Mouse (Mus musculus) adrenal gland, postnatal 36 days (tissue): Measurements from ENCODE around the gene H2-D1. TPM values are rescaled to one million over a fixed set of nuclear protein-coding genes. Genes with fewer than 3 reads are reported as not detected.

Experiments used
- DNase-seq, 2 experiments: peaks; one replicate each; pipeline ENCODE4 v3.0.0; 2021; ENCODE audit warnings: mixed read lengths in 1 of 2
- total RNA-seq, 2 experiments: library from RNA; stranded (reverse); gene quantifications; 2 replicates each; pipeline ENCODE4 v1.2.3; 2021

H2-D1 gene
- total RNA-seq, 2 experiments from 2014 or later, result 170 to 266 TPM

DNA sequence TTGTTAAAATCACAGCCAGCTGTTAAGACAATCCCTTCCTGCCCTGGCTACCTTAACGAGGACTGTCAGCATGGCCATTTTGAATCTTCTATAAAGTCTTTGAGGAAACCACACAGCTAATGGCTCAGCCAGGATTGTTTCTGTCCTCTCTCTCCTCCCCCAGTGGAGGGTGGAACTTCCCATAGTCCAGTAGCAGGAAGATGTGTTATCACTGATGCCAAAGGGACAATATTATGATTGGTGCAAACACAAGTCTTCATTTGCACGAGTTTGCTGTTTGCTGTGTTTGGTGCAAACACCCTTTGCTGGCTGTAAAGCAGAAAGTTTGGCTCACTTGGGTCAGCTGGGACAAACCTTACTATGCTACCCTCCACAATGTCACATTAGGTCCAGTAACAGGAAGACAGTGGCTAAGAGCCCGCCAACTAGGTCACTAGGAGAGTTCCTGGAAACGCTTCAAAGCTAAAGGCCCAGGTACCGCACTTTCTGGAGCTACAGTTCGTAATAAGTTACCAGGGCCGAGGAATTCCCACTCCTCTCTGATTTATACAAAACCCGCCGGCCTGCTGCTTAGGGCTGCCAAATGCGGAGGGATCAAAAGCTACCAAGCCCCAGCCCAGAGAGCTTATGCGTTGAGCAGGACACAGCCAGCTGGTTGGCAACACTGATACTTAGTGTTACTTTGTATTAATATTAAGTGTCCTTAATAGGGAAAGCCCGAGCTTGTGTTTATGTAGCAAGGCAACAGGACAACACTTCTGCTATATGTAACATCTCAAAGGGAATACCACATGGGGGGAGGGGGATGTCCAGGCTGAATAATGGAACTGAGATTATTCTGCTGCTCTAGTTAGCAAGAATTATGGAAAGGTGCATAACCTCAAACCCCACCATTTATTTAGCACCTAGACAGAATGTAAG is 21.9 kb upstream of the H2-D1 start:
- no peak for DNase-seq

DNA sequence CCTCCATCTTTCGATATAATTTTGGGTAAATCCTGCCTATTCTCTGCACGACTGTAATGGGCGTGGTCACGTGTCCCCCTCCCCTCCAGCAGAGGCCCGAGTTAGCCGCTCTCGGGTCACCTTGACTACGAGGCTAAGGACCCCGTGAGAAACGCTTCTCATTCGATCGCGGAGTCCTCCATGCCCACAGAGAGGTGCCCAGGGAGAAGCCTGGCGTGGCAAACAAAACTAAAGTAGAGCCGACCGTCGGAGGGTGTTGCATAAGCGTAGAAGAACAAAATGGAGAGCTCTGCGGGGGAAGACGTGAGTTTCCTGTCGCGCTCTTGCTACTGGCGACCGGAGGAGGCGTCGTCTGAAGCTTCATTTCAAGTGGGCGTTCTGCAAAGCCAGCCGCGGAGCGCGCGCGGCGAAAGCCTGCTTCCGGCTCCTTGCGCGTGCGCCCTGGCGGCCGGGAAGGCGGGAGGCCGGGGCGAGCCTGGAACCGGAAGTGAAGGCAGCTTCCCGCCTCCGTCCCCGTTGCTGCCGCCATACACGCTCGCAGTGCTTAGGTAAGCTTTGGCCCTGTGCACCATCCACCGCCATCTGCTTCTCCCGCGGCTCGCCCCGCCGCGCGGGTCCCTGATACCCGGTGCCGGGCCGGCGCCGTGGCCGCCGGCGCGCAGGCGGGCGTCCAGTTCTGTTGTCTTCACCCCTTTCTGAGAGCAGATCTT is 21.1 kb upstream of the H2-D1 start, which contains the start of gene Ddx39b:
TSS of gene Ddx39b (plus strand) at position 442 of the 710 bp plus-strand sequence.
- peak; percentile 97 to 98 for DNase-seq

DNA sequence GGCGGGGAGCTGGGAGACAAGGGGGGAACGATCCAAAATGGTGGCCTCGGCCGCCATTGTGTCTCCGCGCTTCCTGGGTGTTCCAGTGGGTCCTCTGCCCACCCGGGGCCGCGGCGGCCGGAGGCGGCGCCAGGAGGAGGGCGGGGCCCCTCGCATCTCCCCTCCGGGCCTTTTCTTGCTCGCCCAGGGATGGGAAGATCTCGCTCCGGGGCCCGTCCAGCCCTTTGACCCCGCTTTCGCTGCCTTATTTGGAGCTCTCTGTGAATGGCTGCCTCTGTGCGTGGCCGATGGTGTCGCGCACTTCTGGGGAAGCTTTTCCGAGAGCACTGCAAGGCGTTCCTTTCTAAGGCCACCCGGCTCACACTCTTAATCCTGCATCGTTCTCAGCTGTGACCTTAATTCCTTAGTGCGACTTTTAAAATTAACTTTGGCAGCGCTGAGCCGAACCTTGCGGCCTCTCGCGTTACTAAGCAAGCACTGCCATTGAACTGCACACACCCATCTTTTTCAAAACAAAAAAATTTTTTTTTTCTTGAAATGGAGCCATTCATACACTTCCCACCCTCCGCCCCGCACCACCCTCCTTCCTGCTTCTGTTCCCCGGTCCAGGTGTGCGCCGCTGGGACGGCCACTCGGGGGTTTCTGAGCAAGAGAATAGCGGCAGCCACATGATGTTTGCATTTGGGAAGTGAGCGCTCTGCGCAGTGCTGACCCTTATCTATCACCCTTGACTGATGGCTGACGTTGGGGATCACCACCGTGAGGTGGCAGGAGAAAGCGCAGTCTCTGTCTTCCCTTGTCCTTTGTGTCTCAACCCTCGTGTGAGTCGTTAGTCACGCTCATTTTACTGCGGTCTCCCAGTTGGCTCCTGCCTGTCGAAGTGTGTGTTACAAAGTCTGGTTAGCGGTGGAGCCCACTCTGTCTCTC is 20.3 kb upstream of the H2-D1 start:
- DNase-seq, result peak; percentile 76 to 80

DNA sequence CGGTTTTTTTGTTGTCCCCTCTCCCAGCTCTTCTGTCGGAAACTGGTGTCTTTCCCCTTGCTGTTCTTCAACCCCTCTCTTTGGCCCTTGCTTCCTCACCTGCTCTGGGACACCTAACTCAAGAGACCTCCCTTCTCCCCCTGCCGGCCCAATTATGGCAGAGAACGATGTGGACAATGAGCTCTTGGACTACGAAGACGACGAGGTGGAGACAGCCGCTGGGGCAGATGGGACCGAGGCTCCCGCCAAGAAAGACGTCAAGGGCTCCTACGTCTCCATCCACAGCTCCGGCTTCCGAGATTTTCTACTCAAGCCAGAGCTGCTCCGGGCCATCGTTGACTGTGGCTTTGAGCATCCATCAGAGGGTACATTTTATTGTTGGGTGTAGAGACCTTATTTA is 19.4 kb upstream of the H2-D1 start:
- peak; percentile 48 to 53 for DNase-seq

DNA sequence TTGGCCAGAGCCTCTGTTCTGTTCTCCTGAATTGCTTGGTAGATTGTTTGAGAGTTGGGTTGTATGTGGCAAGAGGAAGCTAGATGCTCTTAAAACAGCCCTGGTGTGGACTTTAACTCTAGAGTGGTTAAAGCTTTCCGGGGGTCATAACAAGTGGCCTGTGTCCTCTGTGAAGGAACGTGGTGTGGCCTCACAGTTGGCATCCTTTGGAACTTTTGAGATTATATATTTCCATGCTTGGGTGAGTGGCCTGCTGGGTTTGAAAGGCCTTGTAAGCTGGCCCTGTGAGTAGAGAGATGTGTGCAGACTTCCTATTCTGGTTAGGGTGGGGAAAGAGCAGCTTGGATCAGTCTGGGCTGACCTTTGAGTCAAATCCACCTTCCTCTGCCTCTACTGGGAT is 17.5 kb upstream of the H2-D1 start:
- DNase-seq, result no peak

DNA sequence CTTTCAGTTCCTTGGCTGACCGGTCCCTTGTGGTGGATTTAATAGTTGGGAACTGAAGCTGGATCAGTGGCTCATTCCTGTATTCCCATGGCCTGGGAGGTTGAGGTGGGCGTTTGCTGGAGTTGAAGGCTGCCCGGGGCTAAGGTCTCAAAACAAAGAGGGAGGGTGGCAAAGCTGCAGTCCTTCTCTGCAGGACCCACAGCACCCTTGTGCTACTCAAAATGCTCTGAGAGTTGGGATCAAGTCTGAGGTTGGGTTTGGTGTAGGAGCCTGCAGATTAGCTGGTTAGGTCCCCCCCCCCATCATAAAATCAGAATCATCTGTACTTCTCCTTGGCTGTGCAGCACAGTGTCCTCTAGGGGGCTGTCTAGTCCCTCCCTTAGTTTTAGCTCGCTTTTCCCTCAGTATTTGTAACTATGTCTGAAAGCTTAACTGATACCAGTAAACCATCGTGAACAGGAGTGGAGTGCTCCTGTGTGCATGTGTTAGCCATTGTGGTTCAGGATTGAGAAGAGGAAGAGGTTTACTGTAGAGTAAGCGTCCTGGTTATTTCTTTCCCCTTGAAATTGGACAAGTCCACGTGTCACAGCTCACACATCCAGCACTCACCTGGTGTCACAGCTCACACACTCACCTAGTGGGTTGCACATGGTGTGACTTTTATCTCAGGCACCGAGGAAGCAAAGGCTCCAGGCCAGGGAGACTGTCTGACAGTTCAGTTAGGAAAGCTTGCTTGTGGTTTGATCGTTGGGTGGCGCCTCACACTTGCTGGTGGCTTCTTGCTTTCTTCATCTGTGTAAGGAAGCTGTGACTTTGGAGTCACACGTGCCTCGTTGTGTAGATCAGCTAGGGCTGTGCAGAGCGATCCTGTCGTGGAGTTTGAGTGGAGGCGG is 16.6 kb upstream of the H2-D1 start:
- no peak for DNase-seq

DNA sequence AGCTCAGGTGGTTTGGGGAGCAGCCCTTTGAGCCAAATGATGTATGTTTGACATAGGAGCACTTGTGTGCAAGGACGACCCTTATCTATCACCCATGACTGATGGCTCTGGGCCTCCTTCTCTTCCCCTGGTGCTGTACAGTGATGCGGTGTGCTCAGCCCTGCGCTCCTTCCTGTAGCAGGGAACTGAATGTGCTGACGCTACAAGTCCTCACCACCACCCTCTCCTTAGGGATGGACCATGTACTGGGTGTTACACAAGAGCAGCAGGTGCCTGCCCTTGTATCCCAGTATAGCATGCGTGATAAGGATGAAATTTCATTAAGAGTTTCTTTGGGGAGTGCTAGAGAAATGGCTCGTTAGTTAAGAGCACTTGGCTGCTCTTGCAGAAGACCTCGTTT is 15.4 kb upstream of the H2-D1 start:
- DNase-seq, result no peak

DNA sequence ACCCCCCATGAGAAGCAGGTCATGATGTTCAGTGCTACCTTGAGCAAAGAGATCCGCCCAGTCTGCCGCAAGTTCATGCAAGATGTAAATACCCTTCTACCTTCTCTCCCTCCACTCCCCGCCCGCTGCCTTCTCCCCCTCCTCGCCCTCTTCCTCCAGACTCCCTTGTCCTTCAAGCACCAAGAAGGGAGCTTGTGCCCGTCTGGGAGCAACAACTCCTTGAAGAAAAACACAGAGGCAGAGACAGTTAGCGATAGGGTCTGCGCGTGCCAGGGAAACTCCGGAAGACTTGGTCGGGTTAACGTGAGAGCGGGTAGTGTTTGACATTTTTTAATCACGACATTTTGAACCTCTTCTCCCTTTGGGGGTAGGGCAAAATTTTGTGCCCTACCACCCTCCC is 13.5 kb upstream of the H2-D1 start:
- no peak for DNase-seq

DNA sequence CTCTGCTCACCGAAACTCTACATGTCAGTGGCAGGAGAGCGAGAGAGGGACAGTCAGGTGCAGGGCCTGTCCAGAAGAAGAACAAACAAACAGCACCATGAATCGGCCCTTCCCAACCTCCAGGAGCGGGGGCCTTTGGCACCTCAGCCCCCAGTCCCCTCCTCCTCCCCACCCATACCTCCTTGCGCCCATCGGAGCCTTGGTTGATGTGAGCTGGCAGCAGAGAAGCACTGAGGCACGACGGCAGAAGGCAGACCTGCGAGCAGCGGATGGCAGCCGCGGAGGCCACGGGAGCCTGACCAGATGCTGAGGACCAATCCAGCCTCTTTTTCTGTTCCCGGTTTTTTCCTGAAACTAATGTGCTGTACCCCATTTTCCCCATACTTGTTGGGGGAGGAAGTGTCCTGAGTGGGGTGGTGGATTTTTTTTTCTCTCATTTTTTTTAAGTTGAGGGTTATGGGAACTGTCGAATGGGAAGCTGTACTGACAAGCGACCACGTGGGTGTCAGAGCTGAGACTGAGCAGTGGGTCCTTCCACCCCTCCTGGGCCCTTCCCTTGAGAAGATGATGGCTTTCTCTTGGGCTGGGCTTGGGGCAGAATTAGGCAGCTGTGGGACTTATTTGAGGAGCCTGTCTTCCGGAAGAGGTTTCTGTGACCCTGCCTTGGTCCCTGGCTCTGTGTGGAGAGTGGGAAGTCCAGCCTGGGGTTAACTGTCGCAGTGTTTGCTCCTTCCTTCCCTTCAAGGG is 12.9 kb upstream of the H2-D1 start:
- no peak for DNase-seq

DNA sequence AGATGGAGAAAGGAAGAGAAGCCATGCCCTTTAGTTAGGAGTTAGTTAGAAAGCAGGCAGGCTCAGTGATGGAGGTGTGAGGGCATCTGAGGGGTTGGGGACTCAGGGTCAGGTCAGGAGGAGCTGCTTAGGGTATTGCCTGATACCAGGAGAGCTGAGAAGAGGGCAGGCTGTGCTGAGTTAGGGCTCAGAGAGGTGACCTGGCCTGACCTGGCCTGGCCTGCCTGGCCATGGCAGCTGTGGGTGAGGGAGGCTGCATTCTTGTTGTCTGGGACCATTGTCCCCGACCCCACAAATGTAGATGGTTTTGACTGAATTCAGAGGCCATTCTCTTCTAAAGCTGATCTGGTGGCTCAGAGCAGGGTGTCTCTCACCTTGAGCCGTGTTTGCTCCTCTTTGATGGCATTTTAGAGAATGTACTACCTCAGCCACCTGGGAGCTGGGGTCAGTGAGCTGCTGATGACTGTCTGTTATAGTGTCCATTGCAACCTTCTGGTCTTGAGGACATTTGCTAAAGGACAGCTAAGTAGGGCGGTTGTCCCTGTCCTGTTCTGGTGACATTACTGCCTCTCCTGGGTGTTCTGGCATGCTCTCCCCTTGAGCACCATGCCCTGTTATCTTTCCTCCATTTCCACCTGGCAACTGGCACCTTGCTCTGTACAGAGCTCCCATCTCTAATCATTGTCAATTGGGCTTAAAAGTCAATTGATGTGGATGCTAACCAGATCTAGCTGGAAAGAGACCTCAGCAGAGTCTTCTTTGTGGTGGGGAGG is 12.0 kb upstream of the H2-D1 start:
- no peak for DNase-seq

DNA sequence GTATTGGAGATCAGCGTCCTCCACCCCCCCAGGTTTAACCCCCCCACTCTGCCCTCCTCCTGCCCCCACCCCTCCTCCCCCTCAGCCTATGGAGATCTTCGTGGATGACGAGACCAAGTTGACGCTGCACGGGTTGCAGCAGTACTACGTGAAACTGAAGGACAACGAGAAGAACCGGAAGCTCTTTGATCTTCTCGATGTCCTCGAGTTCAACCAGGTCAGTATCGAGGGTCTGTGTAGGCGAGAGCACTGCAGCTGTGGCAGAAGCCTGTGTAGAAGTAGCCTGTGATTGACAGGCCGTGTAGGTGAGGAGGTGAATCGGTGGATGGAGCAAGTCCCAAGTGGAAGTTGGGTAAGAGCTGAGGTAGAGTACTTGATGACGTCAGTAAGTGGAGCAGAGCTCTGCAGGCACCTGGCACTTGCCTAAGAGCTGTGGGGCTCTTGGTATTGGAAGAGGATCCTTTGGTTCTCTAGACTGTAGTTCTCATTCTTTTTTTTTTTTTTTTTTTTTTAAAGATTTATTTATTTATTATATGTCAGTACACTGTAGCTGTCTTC is 11.3 kb upstream of the H2-D1 start:
- no peak for DNase-seq

DNA sequence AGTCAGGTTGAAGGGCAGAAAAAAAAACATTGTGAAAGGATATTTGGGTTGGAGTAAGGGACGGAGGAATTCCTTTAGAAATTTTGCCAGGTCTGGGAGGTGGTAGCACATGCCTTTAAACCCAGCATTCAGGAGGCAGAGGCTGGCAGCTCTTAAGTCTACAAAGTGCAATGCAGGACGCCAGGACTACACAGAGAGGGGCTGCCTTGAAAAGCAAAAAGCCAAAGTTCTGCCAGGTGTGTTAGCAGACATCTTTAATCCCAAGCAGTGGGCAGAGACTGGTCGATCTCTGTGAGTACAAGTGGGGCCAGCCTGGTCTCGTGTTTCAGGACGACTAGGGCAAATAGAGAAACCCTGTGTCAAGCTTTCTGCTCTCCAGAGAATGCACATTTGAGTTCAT is 10.5 kb upstream of the H2-D1 start:
- no peak for DNase-seq

DNA sequence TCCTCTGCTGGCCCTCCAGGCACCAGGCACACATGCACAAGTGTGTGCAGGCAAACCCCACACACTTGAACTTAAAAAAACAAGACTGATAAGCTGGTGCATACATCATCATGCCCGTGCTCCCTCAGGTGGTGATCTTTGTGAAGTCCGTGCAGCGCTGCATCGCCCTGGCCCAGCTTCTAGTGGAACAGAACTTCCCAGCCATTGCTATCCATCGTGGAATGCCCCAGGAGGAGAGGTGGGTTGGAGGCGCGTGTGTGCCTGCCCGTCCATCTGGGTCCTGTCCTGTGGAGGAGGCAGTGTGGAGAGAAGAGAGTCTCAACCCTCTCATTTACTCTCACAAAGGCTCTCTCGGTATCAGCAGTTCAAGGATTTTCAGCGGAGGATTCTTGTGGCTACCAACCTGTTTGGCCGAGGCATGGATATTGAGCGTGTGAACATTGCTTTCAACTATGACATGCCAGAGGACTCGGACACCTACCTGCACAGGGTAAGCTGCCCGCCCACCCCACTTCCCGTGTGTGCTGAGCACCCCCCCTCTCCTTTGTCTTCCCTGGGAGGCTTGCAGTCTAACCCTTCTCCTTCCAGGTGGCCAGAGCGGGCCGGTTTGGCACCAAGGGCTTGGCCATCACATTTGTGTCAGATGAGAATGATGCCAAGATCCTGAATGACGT is 9.8 kb upstream of the H2-D1 start:
- DNase-seq, result no peak

DNA sequence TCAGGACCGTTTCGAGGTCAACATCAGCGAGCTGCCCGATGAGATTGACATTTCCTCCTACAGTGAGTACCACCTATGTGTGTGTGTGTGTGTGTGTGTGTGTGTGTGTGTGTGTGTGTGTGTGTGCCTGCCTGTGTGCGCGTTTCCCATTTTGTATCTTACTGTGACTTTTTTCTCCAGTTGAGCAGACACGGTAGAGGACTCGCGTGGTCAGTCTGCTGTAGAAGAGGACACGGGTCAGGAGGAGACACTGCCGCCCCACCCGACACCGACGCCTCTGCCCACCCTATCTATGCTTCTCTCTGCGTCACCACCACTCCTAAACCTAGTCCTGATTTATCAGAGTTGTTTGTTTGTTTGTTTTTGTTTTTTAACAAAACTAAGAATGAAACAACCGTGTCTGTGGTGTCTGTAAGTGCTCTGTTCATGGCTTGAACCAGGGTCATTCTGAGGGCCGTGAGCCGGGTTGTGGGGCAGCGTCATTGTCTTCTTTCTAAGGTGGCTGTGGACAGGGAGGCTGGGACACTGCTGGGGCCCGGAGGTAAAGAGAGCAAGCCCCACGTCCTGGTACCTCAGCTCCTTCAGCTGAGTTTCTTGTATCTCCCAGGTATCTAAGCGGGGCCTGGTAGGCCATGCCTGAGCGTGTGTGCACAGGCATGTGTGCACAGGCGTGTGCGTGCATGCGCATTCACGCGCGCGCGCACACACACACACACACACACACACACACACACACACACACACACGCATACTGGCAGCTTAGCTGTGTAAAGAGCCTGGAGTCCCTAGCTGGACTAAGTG is 9.0 kb upstream of the H2-D1 start:
- DNase-seq, result no peak

DNA sequence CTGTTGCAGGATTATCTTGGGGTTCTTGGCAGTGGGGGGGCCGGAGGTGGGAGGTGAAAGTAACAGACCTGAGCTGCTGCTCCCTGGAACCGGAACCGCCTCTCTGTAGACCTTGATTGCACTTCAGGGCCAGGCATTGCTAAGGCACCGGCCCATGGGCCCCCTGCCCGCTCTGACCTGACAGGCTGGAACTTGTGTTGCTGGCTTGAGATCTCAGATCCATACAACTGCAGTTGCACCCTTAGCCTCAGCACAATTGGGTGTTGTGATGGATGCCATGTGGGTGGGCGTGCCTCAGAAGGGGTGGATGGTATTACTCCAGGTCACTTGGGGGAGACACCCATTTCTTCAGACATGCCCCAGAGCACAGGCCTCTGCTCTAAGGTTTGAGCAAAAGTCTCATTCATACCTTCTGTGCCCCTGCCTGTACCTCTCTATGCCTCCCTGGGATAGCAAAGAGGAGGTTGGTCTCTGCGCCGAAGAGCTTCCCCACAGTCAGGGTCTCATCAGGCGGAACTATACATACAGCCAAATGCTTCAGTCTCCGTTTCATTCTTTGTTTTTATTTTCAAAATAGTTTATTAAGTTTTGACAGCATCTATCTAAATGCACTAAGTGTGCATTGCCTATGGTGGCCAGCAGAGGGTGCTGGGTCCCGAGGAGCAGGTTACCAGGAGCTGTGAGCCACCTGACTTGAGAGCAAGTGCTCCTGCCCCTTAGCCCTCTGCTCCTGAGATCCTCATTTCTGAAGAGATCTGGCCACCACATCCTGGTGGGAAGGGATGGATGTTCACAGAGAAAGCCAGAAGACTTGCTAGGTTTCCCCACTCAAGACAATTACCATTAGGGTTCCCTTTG is 8.1 kb upstream of the H2-D1 start:
- peak; percentile 72 to 80 for DNase-seq

DNA sequence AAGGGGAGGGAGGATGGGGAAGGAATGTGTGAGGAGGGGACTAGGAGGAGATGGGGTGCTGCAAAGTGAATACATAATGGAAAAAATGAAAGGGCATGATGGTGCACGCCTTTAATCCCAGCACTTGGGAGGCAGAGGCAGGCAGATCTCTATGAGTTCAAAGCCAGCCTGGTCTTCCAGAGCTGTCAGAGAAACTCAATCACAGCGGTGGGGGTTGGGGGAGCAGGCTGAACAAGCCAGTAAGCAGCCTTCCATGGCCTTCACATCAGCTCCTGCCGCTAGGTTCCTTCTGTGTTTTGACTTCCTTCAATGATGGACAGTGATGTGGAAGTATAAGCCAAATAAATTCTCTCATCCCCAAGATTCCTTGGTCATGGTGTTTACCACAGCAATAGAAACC is 7.2 kb upstream of the H2-D1 start:
- no peak for DNase-seq

DNA sequence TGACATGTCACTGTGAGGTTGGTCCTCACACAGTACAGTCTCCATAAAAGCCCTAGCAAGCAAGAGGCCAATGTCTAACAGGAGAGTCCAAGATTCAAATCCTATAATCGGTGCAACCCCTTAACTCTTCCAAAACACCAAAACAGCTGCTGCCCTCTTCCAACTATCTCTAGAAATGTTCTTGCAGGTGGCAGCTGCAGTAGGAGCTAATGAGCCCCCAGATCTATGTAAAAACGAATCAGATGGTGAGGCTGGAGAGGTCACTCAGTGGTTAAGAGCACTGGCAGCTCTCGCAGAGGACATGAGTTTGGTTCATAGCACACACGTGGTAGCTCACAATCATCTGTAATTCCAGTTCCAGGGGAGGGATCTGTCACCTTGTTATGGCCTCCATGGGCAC is 6.8 kb upstream of the H2-D1 start:
- no peak for DNase-seq
